Mouse (Mus musculus) forebrain, embryonic 10.5 days (tissue): ENCODE data around the gene Pink1. TPM values are rescaled to one million over a fixed set of nuclear protein-coding genes. Genes with fewer than 3 reads are reported as not detected.

Experiments
- DNase-seq: peaks from one replicate; pipeline ENCODE4 v3.0.0-alpha.2; 2017; ENCODE audit warnings: low spot score; ENCODE audit errors: extremely low spot score
- H3K27ac ChIP-seq: fragments of 300-500 bp; sonication (generic); 2 replicates; pipeline ENCODE4 v1.5.1; 2016; ENCODE audit warnings: mild to moderate bottlenecking
- H3K27me3 ChIP-seq: fragments of 300-500 bp; sonication (generic); 2 replicates; pipeline ENCODE4 v1.6.1; 2016; ENCODE audit warnings: mild to moderate bottlenecking; ENCODE audit not compliant: poor library complexity, severe bottlenecking
- H3K36me3 ChIP-seq: fragments of 300-500 bp; sonication (generic); replicated peaks from 2 replicates; pipeline ENCODE4 v1.6.1; 2016; ENCODE audit warnings: mild to moderate bottlenecking, moderate library complexity
- H3K4me1 ChIP-seq: fragments of 300-500 bp; sonication (generic); 2 replicates; pipeline ENCODE4 v1.6.1; 2016
- H3K4me3 ChIP-seq: fragments of 300-500 bp; sonication (generic); 2 replicates; pipeline ENCODE4 v1.5.1; 2016; ENCODE audit warnings: mild to moderate bottlenecking, moderate library complexity
- H3K9me3 ChIP-seq: fragments of 300-500 bp; sonication (generic); 2 replicates; pipeline ENCODE4 v1.6.1; 2016; ENCODE audit warnings: mild to moderate bottlenecking, moderate library complexity
- WGBS: fragments of 180-500 bp; shearing (Covaris S2); methylation state at CpG from one replicate; pipeline ENCODE4 v1.1.7; 2016; 5-methylcytosine and 5-hydroxymethylcytosine counted together
- polyA plus RNA-seq: library from polyadenylated mRNA; unstranded; fragments of >200 nt; fragmentation: Nextera tagmentation; extraction: Ambion mirVana; gene quantifications from 2 replicates; pipeline ENCODE4 v1.2.1, GENCODE M21; 2016

The Pink1 gene
- polyA plus RNA-seq, 1 experiment from 2014 or later, result 24.6 TPM

DNA sequence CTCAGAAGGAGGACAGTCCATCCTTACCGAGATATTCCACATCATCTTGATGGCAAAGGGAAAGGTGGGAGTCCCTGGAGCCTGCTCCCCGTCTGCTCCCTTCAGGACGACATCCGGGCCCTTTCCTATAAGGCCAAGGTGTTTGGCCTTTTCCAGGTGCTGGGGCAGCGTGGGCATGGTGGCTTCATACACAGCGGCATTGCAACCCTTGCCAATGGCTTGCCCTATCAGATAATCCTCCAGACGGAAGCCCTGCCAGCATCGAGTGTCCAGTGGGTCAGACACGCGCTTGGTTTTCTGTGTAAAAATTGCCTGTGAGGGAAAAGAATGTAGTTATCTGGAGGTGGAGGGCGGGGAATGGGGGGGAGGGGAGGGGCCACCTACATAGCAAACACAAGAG is 5.4 kb downstream of the Pink1 start:
- Histone ChIP-seq H3K4me1 (peaks cover 47% of the 10 kb centered on the region), H3K4me3 (no peak overlapping the region), H3K27ac (no peak overlapping the region; the same call in 1 of the 2 replicates), H3K9me3 (no peaks in the 10 kb centered on the region), H3K36me3 (peaks cover 19% of the 10 kb centered on the region), H3K27me3 (no peaks in the 10 kb centered on the region)
- no peak for DNase-seq
- WGBS, result 89% methylated on average over 11 of the region's 11 CpGs

DNA sequence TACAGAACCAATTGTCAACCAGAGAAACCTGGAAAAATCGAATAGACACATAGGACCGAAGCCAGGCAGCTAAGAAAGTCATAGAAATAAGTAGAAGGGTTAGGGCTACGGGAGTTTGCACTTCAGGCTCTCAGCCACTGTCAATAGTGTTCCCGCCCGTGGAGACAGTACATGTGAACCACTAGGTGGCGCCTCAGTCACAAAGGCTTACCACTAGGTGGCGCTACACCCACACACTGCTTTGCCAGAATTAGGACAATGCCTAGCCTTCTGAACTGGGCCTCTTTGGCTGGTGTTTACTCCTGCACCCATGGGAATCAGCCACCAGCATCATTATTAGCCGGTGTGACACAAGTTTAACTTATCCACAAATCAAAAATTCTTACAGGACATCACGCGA is 6.6 kb downstream of the Pink1 start:
- WGBS, result 29% methylated on average over 10 of the region's 10 CpGs
- Histone ChIP-seq H3K27ac (no peak overlapping the region), H3K4me3 (no peak overlapping the region), H3K36me3 (peaks cover 31% of the 10 kb centered on the region), H3K9me3 (no peaks in the 10 kb centered on the region), H3K4me1 (peaks cover 38% of the 10 kb centered on the region), H3K27me3 (no peaks in the 10 kb centered on the region)
- DNase-seq, result peak; percentile 82

DNA sequence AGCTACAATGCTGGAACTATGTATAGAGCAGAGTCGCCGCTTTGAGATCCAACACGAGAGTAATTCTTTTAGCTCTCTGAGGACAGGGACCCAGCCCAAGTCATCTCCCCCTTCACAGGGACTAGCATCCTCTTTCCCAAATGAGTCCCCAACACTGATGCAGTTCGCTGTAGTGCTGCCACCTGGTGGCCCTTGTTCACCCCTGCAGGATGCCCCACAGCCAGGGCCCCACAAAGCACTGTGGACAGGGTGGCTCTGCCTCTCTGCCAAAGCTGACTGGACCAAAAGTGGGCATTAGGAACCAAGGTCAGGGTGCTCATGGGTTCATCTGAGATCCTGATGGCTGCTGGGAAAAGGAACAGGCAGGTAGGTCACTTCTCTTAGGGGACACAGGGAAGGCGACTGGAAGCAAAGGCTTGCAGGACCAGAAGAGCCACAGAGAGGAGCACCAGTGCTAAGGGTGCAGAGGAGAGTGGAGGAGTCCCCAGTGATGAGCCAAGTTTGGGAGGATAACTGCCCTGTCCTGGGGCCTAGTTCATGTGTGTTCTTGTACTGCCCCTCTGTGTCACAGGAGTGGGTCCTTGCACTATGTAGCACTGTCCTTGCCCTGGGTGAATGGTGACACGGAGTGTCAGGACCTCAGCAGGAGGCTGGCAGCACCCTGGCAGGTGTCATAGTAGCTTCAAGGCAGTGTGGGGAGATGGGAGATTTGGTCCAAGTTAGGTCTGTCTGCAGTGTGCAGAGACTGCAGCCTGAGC is 7.4 kb downstream of the Pink1 start:
- DNase-seq, result peak; percentile 62
- Histone ChIP-seq H3K4me3 (no peak overlapping the region), H3K27me3 (no peaks in the 10 kb centered on the region), H3K27ac (no peak overlapping the region), H3K9me3 (no peaks in the 10 kb centered on the region), H3K36me3 (peaks cover 39% of the 10 kb centered on the region), H3K4me1 (peaks cover 30% of the 10 kb centered on the region)
- WGBS, result 57% methylated on average over 6 of the region's 6 CpGs

GRCm38 (mm10) chr4:138316369-138316768 is 9.7 kb downstream of the Pink1 start:
- DNase-seq, result no peak
- Histone ChIP-seq H3K27ac (no peak overlapping the region), H3K9me3 (no peaks in the 10 kb centered on the region), H3K27me3 (no peaks in the 10 kb centered on the region), H3K4me1 (peaks cover 7% of the 10 kb centered on the region), H3K36me3 (peaks cover 63% of the 10 kb centered on the region), H3K4me3 (no peak overlapping the region)
- 85% methylated on average over 6 of the region's 6 CpGs for WGBS

DNA sequence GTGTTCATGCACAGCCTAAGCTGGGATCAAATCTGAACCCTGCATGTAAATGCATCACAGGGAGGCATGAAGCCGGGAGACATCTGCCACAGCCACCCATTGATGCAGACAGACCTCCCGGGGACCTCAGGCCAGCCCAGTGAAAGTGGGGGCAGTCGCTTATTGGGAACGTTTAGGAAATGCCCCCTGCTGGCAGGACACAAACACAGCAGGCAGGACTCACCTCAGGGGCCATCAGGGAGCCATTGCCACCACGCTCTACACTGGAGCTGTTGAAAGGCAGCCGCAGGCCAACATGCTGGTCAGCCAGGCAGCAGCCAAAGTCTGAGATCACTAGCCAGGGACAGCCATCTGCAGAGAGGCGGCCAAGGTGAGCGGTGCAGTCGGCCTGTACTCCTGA is 10.3 kb downstream of the Pink1 start:
- Histone ChIP-seq H3K36me3 (peaks cover 69% of the 10 kb centered on the region), H3K27me3 (no peaks in the 10 kb centered on the region), H3K9me3 (no peaks in the 10 kb centered on the region), H3K4me3 (no peak overlapping the region), H3K27ac (no peak overlapping the region), H3K4me1 (0 out of 2 replicates have a peak, but pooled peaks cover 3% of the 10 kb centered on the region)
- 70% methylated on average over 9 of the region's 9 CpGs for WGBS
- no peak for DNase-seq

DNA sequence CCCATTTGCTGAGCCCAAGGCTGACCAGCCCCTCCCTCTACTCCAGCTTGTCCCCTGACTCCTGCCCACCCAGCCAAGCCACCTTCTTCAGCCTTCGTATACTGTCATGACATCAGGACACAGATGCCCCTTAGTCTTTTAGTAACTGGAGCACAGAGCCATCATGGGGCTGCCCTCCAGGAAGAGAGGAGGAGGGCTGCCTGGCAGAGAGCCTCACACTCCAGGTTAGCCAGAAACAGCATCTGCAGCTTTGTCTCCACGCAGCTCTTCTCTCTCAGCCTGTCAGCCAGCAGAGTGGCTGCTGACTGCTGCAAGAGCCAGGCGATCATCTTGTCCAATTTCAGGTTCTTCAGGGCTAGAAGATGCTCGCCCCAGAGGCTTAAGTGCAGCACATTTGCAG is 12.3 kb downstream of the Pink1 start:
- DNase-seq, result no peak
- H3K36me3 ChIP-seq, result peaks cover 84% of the 10 kb centered on the region
- no peaks in the 10 kb centered on the region for H3K27me3 ChIP-seq
- H3K9me3 ChIP-seq, result no peaks in the 10 kb centered on the region
- no peak overlapping the region for H3K4me3 ChIP-seq
- no peaks in the 10 kb centered on the region for H3K4me1 ChIP-seq
- WGBS, result 91% methylated on average over 4 of the region's 4 CpGs
- no peak overlapping the region for H3K27ac ChIP-seq

DNA sequence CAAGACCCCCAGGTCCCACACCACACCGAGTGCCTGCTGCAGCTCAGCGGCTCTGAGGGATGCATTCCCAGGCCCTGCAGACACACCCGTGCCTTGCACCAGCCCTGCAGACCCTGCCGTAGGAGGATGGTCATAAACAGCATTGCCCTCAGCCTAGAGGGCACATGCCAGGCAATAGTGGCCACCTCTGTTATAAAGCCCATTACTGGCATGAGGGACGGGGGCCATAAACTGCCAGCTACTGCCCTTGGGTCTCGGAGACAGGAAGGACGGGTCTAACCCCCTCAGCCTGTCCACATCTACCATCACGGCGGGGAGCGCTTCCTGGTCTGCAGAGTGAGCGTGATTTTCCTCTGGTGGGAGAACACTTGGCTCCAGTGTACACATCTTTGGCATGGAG is 13.1 kb downstream of the Pink1 start:
- H3K9me3 ChIP-seq, result no peaks in the 10 kb centered on the region
- H3K4me1 ChIP-seq, result no peaks in the 10 kb centered on the region
- H3K36me3 ChIP-seq, result peaks cover 92% of the 10 kb centered on the region
- no peak for DNase-seq
- WGBS, result 92% methylated on average over 11 of the region's 11 CpGs
- H3K4me3 ChIP-seq, result no peak overlapping the region
- no peaks in the 10 kb centered on the region for H3K27me3 ChIP-seq
- H3K27ac ChIP-seq, result no peak overlapping the region

DNA sequence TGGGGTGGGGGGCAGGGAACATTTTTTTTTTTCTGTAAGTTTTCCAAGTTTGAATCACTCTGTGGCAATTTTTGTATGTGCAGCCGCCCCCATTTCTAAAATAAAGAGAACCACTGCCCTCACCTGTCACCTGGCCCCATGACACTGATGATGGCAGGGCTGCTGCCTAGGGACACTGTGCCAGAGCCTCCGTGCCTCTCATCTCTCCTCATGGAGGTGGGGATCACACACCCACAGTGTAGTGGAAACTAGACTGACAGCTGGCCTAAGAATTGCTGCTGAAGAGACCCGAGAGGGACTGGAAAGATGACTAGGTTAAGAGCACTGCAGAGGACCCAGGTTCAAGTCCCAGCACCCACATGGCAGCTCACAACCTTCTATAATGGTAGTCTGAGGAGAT is 14.0 kb downstream of the Pink1 start:
- H3K4me1 ChIP-seq, result no peaks in the 10 kb centered on the region
- no peak for DNase-seq
- H3K9me3 ChIP-seq, result no peaks in the 10 kb centered on the region
- peaks cover 100% of the 10 kb centered on the region for H3K36me3 ChIP-seq
- no peak overlapping the region for H3K4me3 ChIP-seq
- no peaks in the 10 kb centered on the region for H3K27me3 ChIP-seq
- 92% methylated on average over 3 of the region's 3 CpGs for WGBS
- no peak overlapping the region for H3K27ac ChIP-seq

DNA sequence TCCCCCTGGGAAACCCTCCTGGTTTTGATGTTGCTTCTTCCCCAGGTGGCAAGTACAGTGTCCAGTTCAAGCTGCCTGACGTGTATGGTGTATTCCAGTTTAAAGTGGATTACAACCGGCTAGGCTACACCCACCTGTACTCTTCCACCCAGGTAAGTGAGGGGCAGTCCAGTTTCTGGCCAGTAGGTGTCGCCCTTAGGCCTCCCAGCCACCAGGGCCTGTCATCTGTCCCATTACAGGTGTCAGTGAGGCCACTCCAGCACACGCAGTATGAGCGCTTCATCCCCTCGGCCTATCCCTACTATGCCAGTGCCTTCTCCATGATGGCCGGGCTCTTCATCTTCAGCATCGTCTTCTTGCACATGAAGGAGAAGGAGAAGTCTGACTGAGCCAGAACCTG is 14.5 kb downstream of the Pink1 start:
- 68% methylated on average over 8 of the region's 8 CpGs for WGBS
- Histone ChIP-seq H3K4me3 (no peak overlapping the region), H3K27ac (no peak overlapping the region), H3K9me3 (no peaks in the 10 kb centered on the region), H3K36me3 (peaks cover 100% of the 10 kb centered on the region), H3K4me1 (0 out of 2 replicates have a peak, but pooled peaks cover under 1% of the 10 kb centered on the region), H3K27me3 (no peaks in the 10 kb centered on the region)
- no peak for DNase-seq

DNA sequence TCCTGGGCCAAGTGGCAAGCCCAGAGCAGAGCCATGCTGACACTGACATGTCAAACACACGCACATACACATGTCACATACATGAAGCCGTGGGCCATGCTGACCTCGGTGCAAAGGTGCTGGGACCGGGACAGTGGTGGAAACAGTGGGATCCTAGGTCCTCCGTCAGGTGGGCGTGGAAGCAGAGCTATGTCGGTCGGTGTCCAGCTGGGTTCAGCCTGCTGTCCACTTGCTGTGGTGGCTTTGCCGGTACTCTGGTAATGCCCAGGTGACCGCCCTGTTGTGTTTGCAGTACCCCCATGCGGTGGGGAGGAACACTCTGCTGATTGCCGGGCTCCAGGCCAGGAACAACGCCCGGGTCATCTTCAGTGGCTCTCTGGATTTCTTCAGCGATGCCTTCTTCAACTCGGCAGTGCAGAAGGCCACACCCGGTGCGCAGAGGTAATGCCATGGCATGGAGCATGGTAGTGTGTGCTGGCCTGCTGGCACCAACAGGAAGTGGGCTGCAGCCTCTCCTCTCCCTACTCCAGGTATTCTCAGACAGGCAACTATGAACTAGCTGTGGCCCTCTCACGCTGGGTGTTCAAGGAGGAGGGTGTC is 15.7 kb downstream of the Pink1 start:
- no peaks in the 10 kb centered on the region for H3K27me3 ChIP-seq
- H3K27ac ChIP-seq, result no peak overlapping the region
- peaks cover 91% of the 10 kb centered on the region for H3K36me3 ChIP-seq
- no peak overlapping the region for H3K4me3 ChIP-seq
- no peaks in the 10 kb centered on the region for H3K9me3 ChIP-seq
- no peak for DNase-seq
- peaks cover 10% of the 10 kb centered on the region for H3K4me1 ChIP-seq
- 96% methylated on average over 19 of the region's 19 CpGs for WGBS

DNA sequence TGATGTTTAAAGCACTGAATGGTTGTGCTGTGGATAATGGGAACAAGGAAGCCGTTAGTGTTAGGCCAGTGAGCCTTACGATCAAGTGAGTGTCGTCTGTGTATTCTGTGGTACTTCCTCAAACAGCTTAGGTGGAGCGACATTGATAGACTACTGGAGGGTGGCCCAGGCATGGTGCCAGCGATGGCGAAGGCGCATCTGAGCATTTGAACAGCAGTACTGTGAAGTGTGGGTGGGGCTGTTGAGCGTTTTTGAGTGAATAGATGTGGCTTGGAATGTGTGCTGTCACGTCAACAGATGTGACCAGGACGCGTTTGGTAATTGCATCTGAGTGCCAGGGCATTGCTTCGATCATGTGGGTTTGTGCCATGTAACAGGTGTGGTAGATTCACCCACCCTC is 18.4 kb downstream of the Pink1 start:
- Histone ChIP-seq H3K4me3 (no peak overlapping the region), H3K4me1 (peaks cover 27% of the 10 kb centered on the region), H3K36me3 (peaks cover 65% of the 10 kb centered on the region), H3K27me3 (no peaks in the 10 kb centered on the region), H3K27ac (no peak overlapping the region), H3K9me3 (no peaks in the 10 kb centered on the region)
- 94% methylated on average over 12 of the region's 12 CpGs for WGBS
- no peak for DNase-seq

DNA sequence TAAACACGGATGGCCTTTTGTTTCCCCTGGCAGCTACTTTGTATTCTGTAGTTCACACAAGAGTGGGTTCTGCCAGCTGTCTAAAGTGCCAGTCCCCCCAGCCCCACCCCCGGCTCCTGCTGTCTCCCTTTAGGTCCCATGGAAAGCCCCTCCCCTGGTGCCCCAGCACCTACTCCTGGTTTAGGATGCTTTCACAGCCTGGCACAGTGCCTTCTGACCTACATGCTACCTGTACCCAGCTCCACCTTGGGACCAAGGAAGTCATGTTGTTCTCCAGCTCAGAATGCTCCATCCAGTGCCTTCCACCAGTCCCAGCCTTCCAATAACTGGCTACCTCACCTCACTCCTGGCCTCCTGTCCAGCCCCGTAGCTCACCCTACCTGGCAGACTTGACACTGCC is 19.1 kb downstream of the Pink1 start:
- Histone ChIP-seq H3K36me3 (peaks cover 58% of the 10 kb centered on the region), H3K4me1 (peaks cover 27% of the 10 kb centered on the region), H3K9me3 (no peaks in the 10 kb centered on the region), H3K27ac (no peak overlapping the region), H3K27me3 (no peaks in the 10 kb centered on the region), H3K4me3 (no peak overlapping the region)
- no peak for DNase-seq
- WGBS, result 91% methylated on average over 3 of the region's 3 CpGs

DNA sequence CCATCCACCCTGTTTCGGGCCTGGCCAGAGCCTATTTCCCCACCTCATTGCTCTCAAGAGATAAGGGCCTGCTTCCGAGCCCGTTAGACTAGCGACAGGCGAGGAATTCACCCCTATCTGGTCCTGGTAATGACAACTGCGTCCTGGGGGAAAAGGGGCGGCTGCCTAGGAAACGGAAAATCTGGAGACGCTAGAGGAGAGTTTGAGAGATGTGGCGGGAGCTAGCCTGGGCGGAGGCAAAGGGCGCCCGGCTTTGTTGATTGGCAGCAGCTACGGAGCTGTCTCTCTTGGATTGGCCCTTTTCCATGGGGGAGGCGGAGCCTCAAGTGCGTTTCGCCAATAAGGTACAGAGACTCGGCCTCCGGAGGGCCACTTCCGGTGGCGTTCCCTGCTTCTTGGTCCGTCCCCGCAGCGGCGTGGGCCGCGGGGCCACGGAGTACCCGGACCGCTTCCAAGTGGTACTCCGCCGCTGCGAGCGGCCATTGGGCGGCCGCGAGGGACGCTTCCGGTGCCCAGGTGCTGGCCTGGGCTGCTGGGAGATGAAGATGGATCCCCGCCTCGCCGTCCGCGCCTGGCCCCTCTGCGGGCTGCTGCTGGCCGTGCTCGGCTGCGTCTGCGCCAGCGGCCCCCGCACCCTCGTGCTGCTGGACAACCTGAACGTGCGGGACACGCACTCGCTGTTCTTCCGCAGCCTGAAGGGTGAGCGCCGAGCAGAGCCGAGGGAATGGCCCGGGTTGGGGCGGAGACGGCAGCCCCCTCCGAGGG is 21.6 kb downstream of the Pink1 start, which contains the start of gene Ddost:
Gene Ddost, plus strand, starts transcription at position 391 of the 765 bp plus-strand sequence.
- Histone ChIP-seq H3K4me3 (peak within 1 kb of the TSS; percentile 98), H3K9me3 (peaks cover 4% of the 10 kb centered on the region; the same call in 1 of the 2 replicates), H3K36me3 (peaks cover 33% of the 10 kb centered on the region), H3K27me3 (no peaks in the 10 kb centered on the region), H3K4me1 (peaks cover 27% of the 10 kb centered on the region), H3K27ac (peak within 1 kb of the TSS; percentile 93)
- DNase-seq, result peak; percentile 99
- under 1% methylated on average over 64 of the region's 64 CpGs for WGBS
